Mouse (Mus musculus) frontal cortex, postnatal 14 days (tissue): ENCODE results near the gene Nsun4.
A peak's percentile ranks its signal among the peaks of the same experiment; 100 is the strongest.

Experiments
- DNase-seq, 2 experiments: peaks; one replicate each; pipeline ENCODE4 v3.0.0; 2022; ENCODE audit warnings: low spot score in 2 of 2

The Nsun4 gene

GRCm38 (mm10) chr4:116053399-116053961 is at the start of gene Nsun4:
Gene Nsun4, minus strand, starts transcription at chr4:116053876.
- DNase-seq = peak; percentile 81 to 82

- DNase-seq = no peak
Observed at GRCm38 (mm10) chr4:116100959-116101358, 47.3 kb upstream of the Nsun4 start.

- no peak for DNase-seq
Observed at GRCm38 (mm10) chr4:116097211-116097610, 43.5 kb upstream of the Nsun4 start.

GRCm38 (mm10) chr4:116096291-116096690 is 42.6 kb upstream of the Nsun4 start:
- no peak for DNase-seq

- no peak for DNase-seq
Observed at GRCm38 (mm10) chr4:116088510-116089249, 35.0 kb upstream of the Nsun4 start.

- DNase-seq = no peak
Observed at GRCm38 (mm10) chr4:116077240-116078095, 23.8 kb upstream of the Nsun4 start.

- peak in 1 of 2 experiments; percentile 32 for DNase-seq
Observed at GRCm38 (mm10) chr4:116076369-116077231, 22.9 kb upstream of the Nsun4 start.

GRCm38 (mm10) chr4:116075631-116076368 is 22.1 kb upstream of the Nsun4 start:
- peak; percentile 40 to 60 for DNase-seq

- peak; percentile 92 to 95 for DNase-seq
Observed at GRCm38 (mm10) chr4:116074861-116075620, 21.4 kb upstream of the Nsun4 start, which contains the start of the genes Uqcrh and Lrrc41. Gene Uqcrh, minus strand, starts transcription at chr4:116075071. Gene Lrrc41, plus strand, starts transcription at chr4:116075269.

GRCm38 (mm10) chr4:116074145-116074675 is 20.5 kb upstream of the Nsun4 start:
- DNase-seq = no peak

GRCm38 (mm10) chr4:116073146-116073545 is 19.5 kb upstream of the Nsun4 start:
- DNase-seq = no peak

GRCm38 (mm10) chr4:116070116-116070515 is 16.4 kb upstream of the Nsun4 start:
- DNase-seq = no peak

- DNase-seq = no peak
Observed at GRCm38 (mm10) chr4:116063855-116064254, 10.2 kb upstream of the Nsun4 start.

- DNase-seq = no peak
Observed at GRCm38 (mm10) chr4:116059012-116059726, 5.5 kb upstream of the Nsun4 start.

- DNase-seq = no peak
Observed at GRCm38 (mm10) chr4:116057559-116057958, 3.9 kb upstream of the Nsun4 start.

- no peak for DNase-seq
Observed at GRCm38 (mm10) chr4:116052526-116053293, 966 bp downstream of the Nsun4 start.

GRCm38 (mm10) chr4:116049211-116049610 is 4.5 kb downstream of the Nsun4 start:
- no peak for DNase-seq
